Mouse (Mus musculus) thymus, adult 2 months (tissue): Measurements from ENCODE around the gene Gcnt3.

Experiments used
- CTCF ChIP-seq: fragments of 200-500 bp; IDR thresholded peaks from 2 replicates; pipeline ENCODE4 v1.5.1; 2012; ENCODE audit warnings: mild to moderate bottlenecking, control low read depth, low read length, moderate library complexity, borderline replicate concordance; ENCODE audit not compliant: control insufficient read depth, poor library complexity, insufficient read depth; ENCODE audit errors: extremely low read depth
- POLR2A ChIP-seq: fragments of 200-500 bp; IDR thresholded peaks from 2 replicates; pipeline ENCODE4 v1.6.1; 2012; ENCODE audit warnings: mild to moderate bottlenecking, low read length, control low read depth, moderate library complexity; ENCODE audit not compliant: control insufficient read depth, poor library complexity, insufficient read depth; ENCODE audit errors: extremely low read depth

GRCm38 (mm10) chr9:69993479-69993878 is 44.4 kb downstream of the Gcnt3 start:
- TF ChIP-seq CTCF (no peak), POLR2A (no peak)
